Mouse (Mus musculus): ENCODE measurements at regions not wholly inside any gene's neighbourhood (a gene's known extent, or its start where the extent isn't known, plus 50 kb on each side); places are given as distances from the start of the nearest gene placed in this dataset.

DNA sequence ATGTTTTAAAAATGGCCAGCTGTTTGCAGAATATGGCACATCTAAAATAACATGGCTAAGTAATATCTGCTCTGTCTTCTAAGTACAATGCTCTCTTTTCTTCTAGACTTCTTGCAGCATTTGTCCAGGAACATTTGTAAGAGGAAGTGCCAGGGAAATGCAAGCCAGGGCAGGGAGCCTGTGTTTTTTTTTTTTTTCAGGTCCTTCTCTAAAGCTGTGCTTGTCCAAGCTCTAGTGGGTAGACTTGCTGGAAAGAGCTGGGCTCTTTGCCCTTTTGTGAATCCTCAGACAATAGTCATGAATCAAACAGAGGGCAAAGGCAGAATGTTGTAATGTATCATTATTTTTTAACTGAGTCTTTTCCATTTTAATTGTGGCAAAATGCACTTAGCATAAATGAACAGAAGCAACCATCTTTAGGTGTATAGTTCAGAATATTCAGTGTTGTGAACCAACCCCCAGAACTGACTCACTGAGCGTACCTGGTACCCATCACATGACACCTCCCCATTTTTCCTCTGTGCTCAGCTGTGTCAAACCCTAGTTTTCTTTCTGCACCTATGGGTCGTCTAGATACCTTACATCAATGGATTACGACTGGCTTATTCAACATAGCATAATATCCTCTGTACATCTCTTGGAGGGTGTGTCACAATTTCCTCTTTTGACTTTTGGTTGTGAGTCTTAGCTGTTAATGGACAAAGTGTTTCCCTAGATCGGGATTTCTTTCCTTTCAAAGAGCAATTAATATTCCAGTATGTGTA is 160.5 kb upstream of the 4933402D24Rik start:
- in situ Hi-C loops (cut with MboI; ENCODE audit: low pct_unique_long_range_greater_than_20kb in 1 of 2, low sequenced_read_pairs in 2 of 2, unreplicated experiment in 1 of 2), result no loop called here

DNA sequence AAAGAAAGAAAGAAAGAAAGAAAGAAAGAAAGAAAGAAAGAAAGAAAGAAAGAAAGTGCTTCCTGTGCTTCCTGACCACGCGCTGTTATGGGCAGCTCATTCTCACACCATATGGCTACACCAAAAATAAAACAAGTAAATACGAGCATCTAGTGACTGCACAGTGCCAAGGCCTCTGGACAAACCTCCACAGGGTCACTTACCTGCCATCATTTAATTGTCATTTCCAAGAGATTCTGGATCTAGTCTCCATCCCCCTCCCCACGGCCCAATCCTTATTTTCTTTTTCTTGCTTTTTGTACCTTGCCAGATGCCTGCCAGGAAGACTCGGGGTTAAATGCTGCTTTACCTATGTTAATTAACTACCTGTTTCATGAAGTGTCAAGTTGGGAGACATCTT is 159.8 kb upstream of the 4933402D24Rik start:
- in situ Hi-C loops (cut with MboI; ENCODE audit: low pct_unique_long_range_greater_than_20kb in 1 of 2, low sequenced_read_pairs in 2 of 2, unreplicated experiment in 1 of 2), result no loop called here

DNA sequence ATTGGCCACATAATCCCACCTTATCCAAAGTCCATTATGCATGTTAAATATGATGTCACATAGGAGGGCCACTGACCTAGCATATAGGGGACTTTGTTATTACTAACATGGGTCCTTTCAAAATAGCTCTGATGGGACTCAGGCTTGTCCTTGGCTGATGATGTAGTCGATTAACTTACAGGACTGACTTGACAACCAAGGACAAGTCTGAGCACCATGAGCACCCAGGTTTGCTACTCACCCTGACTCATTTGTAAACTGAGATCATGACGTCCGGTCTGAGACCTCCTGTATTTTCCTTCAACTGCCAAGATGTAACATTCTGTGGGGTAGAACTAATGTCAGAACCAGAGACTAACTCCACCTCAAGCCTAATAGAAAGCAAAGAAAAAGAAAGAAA is 159.3 kb upstream of the 4933402D24Rik start:
- in situ Hi-C loops (cut with MboI; ENCODE audit: low pct_unique_long_range_greater_than_20kb in 1 of 2, low sequenced_read_pairs in 2 of 2, unreplicated experiment in 1 of 2), result no loop called here

DNA sequence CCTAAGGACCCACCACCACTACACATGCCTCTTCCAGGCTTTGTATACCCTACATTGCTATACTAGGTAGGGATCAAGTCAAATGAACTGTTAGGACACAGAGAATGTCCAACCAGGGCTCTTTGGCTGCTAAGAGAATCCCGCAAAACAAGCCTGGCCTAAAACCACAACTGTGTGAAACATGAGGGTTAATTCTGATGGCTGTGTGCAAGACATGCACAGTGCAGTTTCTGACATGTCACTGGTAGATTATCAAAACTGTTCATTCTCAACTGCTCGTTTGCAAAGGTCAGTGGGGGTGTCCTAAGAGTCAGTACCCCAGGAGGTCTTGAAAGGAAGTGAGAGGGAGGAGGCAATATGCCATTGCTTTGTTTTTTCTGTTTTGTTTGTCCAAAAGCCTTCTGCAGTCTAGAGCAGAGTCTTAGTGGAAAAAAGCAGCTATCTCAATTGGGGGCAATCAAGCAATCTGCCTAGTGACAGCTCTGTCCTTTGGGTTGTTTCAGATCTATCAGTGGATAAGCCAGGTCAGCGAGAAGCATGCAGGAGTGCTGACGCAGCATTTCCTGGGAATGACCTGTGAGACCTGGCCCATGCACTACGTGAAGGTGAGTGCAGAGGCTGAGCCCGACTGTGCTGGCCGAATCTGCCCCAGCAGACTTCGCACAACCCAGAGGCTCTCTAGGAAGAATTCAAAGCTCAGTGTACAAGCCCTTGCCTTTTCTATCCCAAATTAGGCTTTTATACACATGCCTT is 151.3 kb upstream of the 4933402D24Rik start:
- in situ Hi-C loops (cut with MboI; ENCODE audit: low pct_unique_long_range_greater_than_20kb in 1 of 2, low sequenced_read_pairs in 2 of 2, unreplicated experiment in 1 of 2), result no loop called here

DNA sequence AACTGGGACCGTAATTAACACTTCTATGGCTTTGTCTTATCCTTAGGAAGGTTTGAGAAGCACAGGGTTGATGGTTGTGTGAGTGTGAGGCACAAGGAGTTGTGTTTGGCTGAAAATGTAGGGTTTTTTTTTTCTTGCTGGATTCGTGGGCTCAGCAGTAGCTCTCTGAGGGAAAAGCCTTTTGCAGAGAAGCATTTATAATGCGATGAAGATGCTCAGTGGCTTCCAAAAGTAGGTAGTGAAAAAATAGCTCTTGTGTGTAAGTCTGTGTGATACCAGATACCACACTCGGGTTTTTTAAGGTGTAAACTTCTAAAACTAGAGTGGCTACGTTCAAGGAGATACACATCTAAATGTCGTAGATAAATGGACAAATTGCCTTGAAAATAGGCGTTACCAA is 149.1 kb upstream of the 4933402D24Rik start:
- in situ Hi-C loops (cut with MboI; ENCODE audit: low pct_unique_long_range_greater_than_20kb in 1 of 2, low sequenced_read_pairs in 2 of 2, unreplicated experiment in 1 of 2), result no loop called here

DNA sequence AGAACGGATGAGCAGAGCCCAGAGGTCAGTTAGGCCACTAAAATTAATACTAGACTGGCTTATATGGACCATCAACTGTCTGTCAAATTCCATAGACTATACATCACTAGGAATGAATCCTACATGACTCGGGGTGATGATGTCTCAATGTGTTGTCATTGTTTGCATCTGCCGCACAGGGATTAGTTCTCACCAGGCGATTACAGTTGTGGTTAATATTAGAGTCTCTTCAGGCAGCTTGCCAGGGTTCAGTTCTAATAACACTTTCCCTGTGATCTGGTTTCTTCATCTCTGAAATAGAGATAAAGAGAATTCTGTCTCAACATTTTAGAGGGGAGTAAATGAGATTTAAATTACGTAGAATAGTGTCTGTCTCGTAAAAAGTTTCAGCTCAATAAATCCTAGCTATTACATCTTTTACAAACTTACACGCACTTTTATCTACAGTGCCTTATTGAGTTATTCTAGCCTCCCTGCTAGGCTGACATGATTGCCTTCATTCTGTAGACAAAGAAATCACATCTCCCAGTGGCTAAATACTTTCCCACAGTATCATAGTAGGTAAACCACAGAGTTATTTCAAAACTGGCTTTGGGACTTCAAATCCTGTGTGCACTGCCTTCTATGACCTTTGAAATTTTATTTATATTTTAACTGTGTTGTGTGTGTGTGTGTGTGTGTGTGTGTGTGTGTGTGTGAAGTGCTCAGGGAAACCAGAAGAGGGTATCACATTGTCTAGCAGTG is 148.0 kb upstream of the 4933402D24Rik start:
- in situ Hi-C loops (cut with MboI; ENCODE audit: low pct_unique_long_range_greater_than_20kb in 1 of 2, low sequenced_read_pairs in 2 of 2, unreplicated experiment in 1 of 2), result no loop called here

DNA sequence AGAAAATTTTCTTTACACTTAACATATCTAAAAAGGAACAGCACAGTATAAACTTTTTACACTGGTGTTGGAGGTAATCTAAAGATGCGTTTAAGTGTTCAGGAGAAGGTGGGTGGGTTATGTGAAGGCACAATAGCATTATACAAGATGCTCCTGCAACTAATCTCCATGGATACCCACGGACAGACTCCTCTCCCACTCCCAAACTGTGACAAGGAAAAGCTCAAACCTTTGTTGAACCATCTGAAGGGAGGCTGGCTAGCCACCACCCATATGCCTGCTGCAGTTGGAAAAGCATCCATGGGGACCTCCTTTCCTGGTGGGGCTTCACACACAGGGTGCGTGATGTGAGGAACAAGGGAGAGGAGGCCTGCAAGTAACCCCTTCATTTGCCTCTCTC is 141.7 kb upstream of the 4933402D24Rik start:
- in situ Hi-C loops (cut with MboI; ENCODE audit: low pct_unique_long_range_greater_than_20kb in 1 of 2, low sequenced_read_pairs in 2 of 2, unreplicated experiment in 1 of 2), result no loop called here

DNA sequence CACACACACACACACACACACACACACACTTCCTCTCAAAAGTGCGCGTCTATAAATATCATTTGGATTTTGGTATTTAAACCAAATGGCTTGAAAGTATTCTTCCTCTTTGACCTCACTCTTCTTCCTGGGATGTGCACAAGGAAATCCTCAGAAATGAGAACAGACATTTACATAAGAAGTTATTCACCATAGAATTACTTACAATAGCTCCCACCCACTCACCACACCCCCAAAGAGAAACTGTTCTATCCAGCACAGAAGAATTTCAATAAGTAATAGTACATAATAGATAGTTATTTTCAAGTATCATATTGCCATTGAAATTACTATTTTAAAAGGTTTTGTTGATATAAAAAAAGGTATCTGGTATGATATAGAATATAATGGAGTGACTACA is 140.1 kb upstream of the 4933402D24Rik start:
- in situ Hi-C loops (cut with MboI; ENCODE audit: low pct_unique_long_range_greater_than_20kb in 1 of 2, low sequenced_read_pairs in 2 of 2, unreplicated experiment in 1 of 2), result no loop called here

DNA sequence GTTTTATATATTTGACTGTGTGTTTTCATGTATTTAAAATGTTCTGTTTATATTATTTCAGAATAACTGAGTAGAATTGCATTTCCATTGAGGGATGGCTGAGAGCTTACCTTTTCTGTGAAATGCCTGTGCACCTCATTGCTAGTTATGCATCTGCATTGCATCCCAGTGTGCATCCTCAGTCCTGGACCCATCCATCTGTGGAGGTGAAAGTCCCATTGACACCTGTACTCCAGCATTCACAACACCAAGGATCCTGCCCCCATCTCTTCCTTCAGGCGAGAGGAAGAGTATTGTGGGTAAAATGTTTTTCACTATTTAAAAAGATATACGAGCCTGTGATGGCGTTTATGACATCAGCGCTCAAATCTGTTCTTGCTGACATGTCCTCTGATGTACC is 134.6 kb upstream of the 4933402D24Rik start:
- in situ Hi-C loops (cut with MboI; ENCODE audit: low pct_unique_long_range_greater_than_20kb in 1 of 2, low sequenced_read_pairs in 2 of 2, unreplicated experiment in 1 of 2), result no loop called here

DNA sequence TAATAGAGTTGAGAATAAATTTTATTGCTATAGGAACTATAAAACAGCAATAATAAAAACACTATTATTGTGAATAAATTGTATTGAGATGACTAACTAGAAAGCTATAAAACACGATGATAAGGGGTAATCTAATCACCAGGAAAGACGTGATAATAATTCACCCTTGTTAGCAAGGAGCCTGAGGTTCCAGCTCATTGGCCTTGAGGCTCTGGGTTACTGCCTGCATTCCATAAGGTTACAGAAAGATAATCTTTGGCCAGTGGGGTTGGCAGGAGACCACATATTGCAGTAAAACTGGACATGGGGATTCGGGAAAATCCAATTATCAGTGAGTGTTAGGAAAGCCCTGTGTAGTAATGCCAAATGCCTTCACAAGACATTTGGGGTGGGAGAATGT is 134.1 kb upstream of the 4933402D24Rik start:
- in situ Hi-C loops (cut with MboI; ENCODE audit: low pct_unique_long_range_greater_than_20kb in 1 of 2, low sequenced_read_pairs in 2 of 2, unreplicated experiment in 1 of 2), result no loop called here

DNA sequence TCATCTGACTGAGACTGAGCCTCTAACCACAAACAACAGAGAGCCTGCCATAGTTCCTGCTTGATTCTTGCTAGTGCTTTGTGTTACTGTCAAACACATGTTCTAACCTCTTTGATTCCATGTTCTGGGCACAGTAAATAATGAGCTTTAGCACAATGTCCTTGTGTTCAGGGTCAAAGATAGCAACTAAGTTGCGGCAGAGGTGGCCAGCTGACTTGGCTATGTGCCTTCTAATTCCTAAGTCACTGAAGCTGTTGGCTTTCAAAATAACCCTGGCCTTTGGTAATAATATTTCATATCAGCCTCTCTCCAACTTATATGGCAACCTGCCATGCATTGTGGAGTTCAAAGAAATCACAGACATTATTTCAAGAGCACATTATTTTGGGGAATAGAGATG is 133.3 kb upstream of the 4933402D24Rik start:
- in situ Hi-C loops (cut with MboI; ENCODE audit: low pct_unique_long_range_greater_than_20kb in 1 of 2, low sequenced_read_pairs in 2 of 2, unreplicated experiment in 1 of 2), result no loop called here

DNA sequence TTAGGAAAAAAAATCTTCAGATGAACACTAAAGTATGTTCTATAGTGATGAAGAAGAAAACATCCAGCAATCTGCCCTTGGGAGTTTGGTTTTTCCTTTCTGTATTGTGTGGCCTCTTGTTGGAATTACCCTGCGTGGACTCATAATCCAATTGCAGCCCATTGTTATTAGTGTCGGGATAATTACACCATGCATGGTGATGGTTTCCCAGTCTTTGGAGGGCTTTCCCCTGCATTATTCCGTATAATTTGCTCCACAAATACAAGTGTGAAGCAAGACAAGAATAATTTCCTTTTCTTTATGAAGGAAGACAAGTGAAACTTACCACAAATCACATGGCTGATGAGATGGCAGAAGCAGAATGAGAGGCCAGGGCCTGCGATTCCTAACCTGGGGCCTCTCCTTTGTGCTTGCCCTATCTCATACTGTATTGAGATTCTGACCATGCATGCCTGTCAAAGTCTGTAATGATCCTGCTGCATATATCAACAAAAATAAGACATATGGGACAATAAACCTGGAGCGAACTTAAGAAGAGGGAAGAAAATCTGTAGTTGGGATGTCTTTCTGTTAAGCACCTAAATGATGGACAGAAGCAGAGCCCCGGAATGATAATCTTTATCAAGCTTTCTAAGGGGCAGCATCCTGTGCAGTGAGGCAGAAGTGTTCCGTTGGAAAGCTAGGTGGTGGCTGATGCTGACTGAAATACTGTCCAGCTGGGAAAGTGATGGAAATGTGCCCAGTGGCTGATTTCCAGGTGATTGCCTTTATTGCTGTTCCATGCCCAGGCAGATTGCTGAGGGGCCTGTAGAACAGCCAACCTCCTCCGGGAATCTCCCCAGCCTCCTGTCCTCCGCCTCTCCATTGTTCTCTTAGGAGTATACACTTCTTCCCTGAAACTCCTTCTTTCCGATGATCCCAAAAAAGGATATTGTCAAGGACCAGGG is 130.8 kb upstream of the 4933402D24Rik start:
- in situ Hi-C loops (cut with MboI; ENCODE audit: low pct_unique_long_range_greater_than_20kb in 1 of 2, low sequenced_read_pairs in 2 of 2, unreplicated experiment in 1 of 2), result loop anchor here in 1 of 2 experiments (25.0 kb wide), 1 partner anchor 537 kb away; no protein-coding TSS in a partner anchor

DNA sequence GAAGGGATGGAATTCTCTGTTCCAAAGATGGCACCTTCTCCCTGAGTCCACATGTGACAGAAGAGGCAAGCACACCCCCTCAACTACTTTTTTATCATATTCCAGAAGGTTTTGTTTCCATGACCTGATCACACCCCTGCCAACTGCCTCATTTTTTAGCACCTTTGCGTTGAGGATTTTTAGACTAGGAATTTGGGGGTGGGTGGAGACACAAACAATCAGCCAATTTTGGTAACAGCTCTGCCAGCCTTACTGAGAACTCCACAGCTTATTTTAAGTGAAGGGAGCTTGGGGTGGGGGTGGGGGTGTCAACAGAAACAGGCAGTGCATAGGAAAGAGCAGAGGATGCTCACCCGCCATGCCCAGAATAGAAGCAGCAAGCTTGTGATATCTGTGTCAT is 129.7 kb upstream of the 4933402D24Rik start:
- in situ Hi-C loops (cut with MboI; ENCODE audit: low pct_unique_long_range_greater_than_20kb in 1 of 2, low sequenced_read_pairs in 2 of 2, unreplicated experiment in 1 of 2), result loop anchor here in 1 of 2 experiments (25.0 kb wide), 1 partner anchor 539 kb away; no protein-coding TSS in a partner anchor

DNA sequence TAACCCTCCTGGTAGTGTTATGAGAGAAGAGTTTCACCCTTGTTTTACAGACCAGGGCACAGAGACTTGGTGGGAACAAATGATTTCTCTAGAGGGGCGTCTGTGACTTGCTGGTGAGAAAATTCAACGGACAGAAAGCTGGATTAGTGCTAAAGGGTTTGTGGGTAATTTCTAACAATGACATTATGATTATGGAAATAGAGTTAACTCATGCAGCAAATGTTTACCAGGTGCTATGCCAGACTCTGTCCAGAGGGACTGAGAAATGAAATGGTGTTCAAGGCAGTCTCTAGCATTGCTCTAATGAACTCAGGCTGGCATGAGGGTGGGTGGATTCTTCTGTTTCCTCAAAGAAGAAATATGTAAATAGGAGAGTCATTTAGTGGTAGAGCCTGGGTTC is 128.5 kb upstream of the 4933402D24Rik start:
- in situ Hi-C loops (cut with MboI; ENCODE audit: low pct_unique_long_range_greater_than_20kb in 1 of 2, low sequenced_read_pairs in 2 of 2, unreplicated experiment in 1 of 2), result loop anchor here in 1 of 2 experiments (25.0 kb wide), 1 partner anchor 540 kb away; no protein-coding TSS in a partner anchor

DNA sequence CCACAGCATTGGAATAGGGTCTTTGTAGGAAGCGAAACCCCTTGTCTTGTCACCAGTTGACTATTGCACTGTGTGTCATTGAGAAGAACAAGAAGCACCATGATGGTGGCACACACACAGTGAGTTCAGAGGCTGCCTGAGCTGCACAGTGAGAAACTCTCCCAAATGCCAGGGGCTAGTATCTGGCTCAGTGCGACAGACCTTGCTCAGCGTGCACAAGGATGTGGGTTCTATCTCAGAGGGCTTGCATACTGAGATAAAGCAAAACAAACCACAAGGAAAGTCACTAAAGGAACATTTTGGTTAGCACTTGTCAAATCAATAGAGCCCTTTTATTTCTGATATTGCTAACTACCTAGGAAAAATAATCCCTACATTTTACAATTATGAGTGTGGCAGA is 110.5 kb upstream of the 4933402D24Rik start:
- in situ Hi-C loops (cut with MboI; ENCODE audit: low pct_unique_long_range_greater_than_20kb in 1 of 2, low sequenced_read_pairs in 2 of 2, unreplicated experiment in 1 of 2), result loop anchor here in 1 of 2 experiments (25.0 kb wide), 1 partner anchor 558 kb away; no protein-coding TSS in a partner anchor

DNA sequence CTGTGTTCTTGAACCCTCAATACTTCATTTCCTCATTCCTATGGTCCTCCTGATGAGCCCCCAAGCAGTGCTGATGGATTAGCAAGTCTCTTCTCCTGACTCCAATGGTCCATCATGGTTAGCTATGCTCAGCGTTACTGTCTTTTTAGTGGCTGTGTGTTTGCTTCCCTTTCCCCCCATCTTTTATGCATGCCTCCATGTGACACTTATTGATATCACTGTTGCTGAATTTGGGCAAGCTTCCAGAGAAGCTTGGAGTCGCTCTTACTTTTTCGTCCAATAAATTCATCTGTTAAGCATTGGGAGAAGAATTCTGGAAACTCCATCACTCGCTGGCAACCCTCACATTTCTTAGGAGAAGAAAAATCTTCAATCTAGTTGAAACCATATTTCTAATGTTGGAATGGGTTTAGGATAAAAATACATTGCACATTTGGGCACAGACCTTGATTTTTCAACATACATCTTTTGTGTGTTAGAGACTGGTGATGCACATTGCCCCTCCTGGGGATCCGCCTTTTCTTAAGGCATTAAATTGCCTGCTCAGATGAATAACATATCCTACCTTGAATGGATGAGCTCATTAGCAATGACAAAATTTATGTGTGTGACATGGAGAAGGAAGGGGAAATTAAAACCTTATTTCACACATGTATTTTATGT is 107.7 kb upstream of the 4933402D24Rik start:
- in situ Hi-C loops (cut with MboI; ENCODE audit: low pct_unique_long_range_greater_than_20kb in 1 of 2, low sequenced_read_pairs in 2 of 2, unreplicated experiment in 1 of 2), result loop anchor here in 1 of 2 experiments (25.0 kb wide), 1 partner anchor 561 kb away; no protein-coding TSS in a partner anchor

DNA sequence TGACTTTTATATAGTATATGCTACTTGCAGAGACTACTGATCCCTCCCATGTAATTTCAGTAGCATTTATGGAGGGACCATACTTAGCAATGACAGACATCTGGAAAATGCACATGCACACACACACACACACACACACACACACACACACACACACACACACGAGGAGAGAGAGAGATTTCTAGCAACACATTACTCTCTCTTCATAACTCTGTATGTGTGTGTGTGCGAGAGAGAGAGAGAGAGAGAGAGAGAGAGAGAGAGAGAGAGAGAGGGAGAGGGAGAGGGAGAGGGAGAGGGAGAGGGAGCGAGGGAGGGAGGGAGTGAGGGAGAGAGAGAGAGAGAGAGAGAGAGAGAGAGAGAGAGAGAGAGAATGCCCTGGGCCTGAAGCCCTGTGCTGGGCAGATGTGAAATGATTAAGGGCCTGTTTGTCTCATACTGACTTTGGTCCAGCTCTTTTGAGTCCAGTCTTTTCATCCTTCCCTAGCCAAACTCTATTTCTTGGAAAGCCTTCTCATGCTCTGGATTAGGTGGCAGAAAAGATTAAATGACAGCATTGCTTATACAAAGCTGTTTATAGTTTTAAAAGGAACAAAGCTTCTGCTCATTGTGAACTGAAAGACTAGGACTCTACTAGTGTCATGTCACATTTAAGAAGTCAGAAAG is 106.4 kb upstream of the 4933402D24Rik start:
- in situ Hi-C loops (cut with MboI; ENCODE audit: low pct_unique_long_range_greater_than_20kb in 1 of 2, low sequenced_read_pairs in 2 of 2, unreplicated experiment in 1 of 2), result loop anchor here in 1 of 2 experiments (25.0 kb wide), 1 partner anchor 562 kb away; no protein-coding TSS in a partner anchor
